Mouse (Mus musculus) heart, postnatal 0 days (tissue): ENCODE data around the gene Cwh43.

Experiments used
- CTCF ChIP-seq: IDR thresholded peaks from 2 replicates; pipeline ENCODE4 v1.5.1; 2016; ENCODE audit warnings: antibody characterized with exemption, control low read depth, low read depth
- EP300 ChIP-seq: IDR thresholded peaks from 2 replicates; pipeline ENCODE4 v1.6.1; 2016; ENCODE audit warnings: antibody characterized with exemption, low read depth

DNA sequence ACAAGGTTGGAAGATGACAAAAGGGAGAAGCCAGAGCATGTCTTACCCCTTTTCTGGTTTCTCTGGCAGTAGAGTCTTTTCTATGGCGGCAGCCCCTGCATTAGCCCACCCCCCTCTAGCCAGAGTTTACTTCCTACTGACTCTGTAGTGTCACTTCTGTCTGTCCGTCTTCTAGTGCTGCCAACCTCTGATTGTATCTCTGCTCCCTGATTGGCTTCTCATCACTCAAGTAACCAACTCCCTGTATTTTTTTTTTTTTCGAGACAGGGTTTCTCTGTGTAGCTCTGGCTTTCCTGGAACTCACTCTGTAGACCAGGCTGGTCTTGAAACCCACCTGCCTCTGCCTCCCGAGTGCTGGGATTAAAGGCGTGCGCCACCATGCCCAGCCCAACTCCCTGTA is 26.9 kb downstream of the Cwh43 start:
- TF ChIP-seq EP300, result no peak
- no peak for TF ChIP-seq CTCF
